Mouse (Mus musculus): ENCODE data around the gene Sema3b. TPM values are rescaled to one million over a fixed set of nuclear protein-coding genes. Genes with fewer than 3 reads are reported as not detected.

The Sema3b gene
- total RNA-seq, 1 experiment from 2014 or later = not detected

Other genes with a start within 250 kb of the Sema3b start
- gene Cacna2d2, start 209.6 kb downstream of the Sema3b start, total RNA-seq (2017) = 0.19 and 1.8 TPM in 2 replicates
- gene Tmem115, start 75.3 kb downstream of the Sema3b start, total RNA-seq (2017) = 12.6 and 16.2 TPM in 2 replicates
- 15.3 and 19.7 TPM in 2 replicates for gene Cyb561d2, start 67.0 kb downstream of the Sema3b start, total RNA-seq (2017)
- 5.9 and 27.5 TPM in 2 replicates for gene Nprl2, start 67.0 kb downstream of the Sema3b start, total RNA-seq (2017)
- not detected in 2 replicates for gene Zmynd10, start 61.9 kb downstream of the Sema3b start, total RNA-seq (2017)
- gene Rassf1, start 57.7 kb downstream of the Sema3b start, total RNA-seq (2017) = 36.3 and 47.8 TPM in 2 replicates
- 16.2 and 23.7 TPM in 2 replicates for gene Tusc2, start 46.0 kb downstream of the Sema3b start, total RNA-seq (2017)
- 4.0 and 4.2 TPM in 2 replicates for gene Hyal2, start 41.3 kb downstream of the Sema3b start, total RNA-seq (2017)
- 4.1 and 5.2 TPM in 2 replicates for gene Hyal1, start 32.3 kb downstream of the Sema3b start, total RNA-seq (2017)
- 12.2 and 12.7 TPM in 2 replicates for gene Naa80, start 30.3 kb downstream of the Sema3b start, total RNA-seq (2017)
- 0.35 and 3.9 TPM in 2 replicates for gene Hyal3, start 28.4 kb downstream of the Sema3b start, total RNA-seq (2017)
- gene Ifrd2, start 21.6 kb downstream of the Sema3b start, total RNA-seq (2017) = 49.8 and 62.7 TPM in 2 replicates
- 345 and 415 TPM in 2 replicates for gene Gnai2, start 26.1 kb upstream of the Sema3b start, total RNA-seq (2017)
- not detected in 2 replicates for gene Slc38a3, start 60.3 kb upstream of the Sema3b start, total RNA-seq (2017)
- gene Gnat1, start 70.5 kb upstream of the Sema3b start, total RNA-seq (2017) = not detected in 2 replicates
- gene Sema3f, start 101.2 kb upstream of the Sema3b start, total RNA-seq (2017) = 0.89 and 1.2 TPM in 2 replicates
- 309 and 331 TPM in 2 replicates for gene Rbm5, start 161.8 kb upstream of the Sema3b start, total RNA-seq (2017)

All from hematopoietic stem cell, adult 5-6 weeks (primary cell).